Mouse (Mus musculus) midbrain, postnatal 0 days (tissue): ENCODE data around the gene Tcea2. TPM values are rescaled to one million over a fixed set of nuclear protein-coding genes. Genes with fewer than 3 reads are reported as not detected.

Experiments
- ATAC-seq: fragments of 200-750 bp; cut with Nextera tagmentation; 2 replicates; pipeline ENCODE4 v1.8.0; 2017; ENCODE audit warnings: moderate number of reproducible peaks, mild to moderate bottlenecking, moderate TSS enrichment, moderate library complexity; ENCODE audit not compliant: low FRiP score
- DNase-seq: peaks from one replicate; pipeline ENCODE4 v3.0.0-alpha.2; 2015; ENCODE audit warnings: low spot score
- H3K27ac ChIP-seq: fragments of 300-500 bp; sonication (generic); 2 replicates; pipeline ENCODE4 v1.5.1; 2014; ENCODE audit warnings: low read depth, mild to moderate bottlenecking, low read length, mixed read lengths
- H3K27me3 ChIP-seq: fragments of 300-500 bp; sonication (generic); 2 replicates; pipeline ENCODE4 v1.6.1; 2014; ENCODE audit warnings: low read length, control low read depth, mixed read lengths; ENCODE audit not compliant: insufficient read depth
- H3K36me3 ChIP-seq: fragments of 300-500 bp; sonication (generic); 2 replicates; pipeline ENCODE4 v1.6.1; 2014; ENCODE audit warnings: low read length, control low read depth, mixed read lengths; ENCODE audit not compliant: insufficient read depth
- H3K4me1 ChIP-seq: fragments of 300-500 bp; sonication (generic); 2 replicates; pipeline ENCODE4 v1.6.1; 2014; ENCODE audit warnings: mild to moderate bottlenecking, control low read depth, antibody characterized with exemption, low read length, mixed read lengths; ENCODE audit not compliant: insufficient read depth
- H3K4me2 ChIP-seq: fragments of 300-500 bp; sonication (generic); 2 replicates; pipeline ENCODE4 v1.6.1; 2014; ENCODE audit warnings: low read depth, mild to moderate bottlenecking, low read length, mixed read lengths; ENCODE audit not compliant: poor library complexity, severe bottlenecking
- H3K4me3 ChIP-seq: fragments of 300-500 bp; sonication (generic); 2 replicates; pipeline ENCODE4 v1.5.1; 2014; ENCODE audit warnings: low read depth, mild to moderate bottlenecking, low read length, moderate library complexity
- H3K9ac ChIP-seq: fragments of 300-500 bp; sonication (generic); replicated peaks from 2 replicates; pipeline ENCODE4 v1.6.1; 2014; ENCODE audit warnings: mild to moderate bottlenecking, low read length, moderate library complexity, mixed read lengths; ENCODE audit not compliant: poor library complexity, severe bottlenecking
- H3K9me3 ChIP-seq: fragments of 300-500 bp; sonication (generic); 2 replicates; pipeline ENCODE4 v1.6.1; 2016; ENCODE audit warnings: low read length, control low read depth
- CTCF ChIP-seq: IDR thresholded peaks from 2 replicates; pipeline ENCODE4 v1.5.1; 2016; ENCODE audit warnings: antibody characterized with exemption, mild to moderate bottlenecking
- WGBS: fragments of 180-500 bp; shearing (Covaris S2); extraction: QIAGEN DNeasy Blood & Tissue Kit; methylation state at CpG from one replicate; pipeline ENCODE4 v1.1.7; 2014; 5-methylcytosine and 5-hydroxymethylcytosine counted together
- polyA plus RNA-seq: library from polyadenylated mRNA; unstranded; fragments of >200 nt; fragmentation: Nextera tagmentation; extraction: Ambion mirVana; gene quantifications from 2 replicates; pipeline ENCODE4 v1.2.1, GENCODE M21; 2015
- total RNA-seq: library from RNA; depleted of rRNA; stranded (reverse); fragments of >200 nt; gene quantifications from 2 replicates; pipeline ENCODE4 v1.2.3, GENCODE M21; 2014

Tcea2 gene
- total and polyA plus RNA-seq, 2 experiments from 2014 or later: 50.8 to 61.9 TPM

GRCm38 (mm10) chr2:181683381-181683780 is 3.3 kb downstream of the Tcea2 start:
- H3K27ac ChIP-seq: no peak overlapping the region
- WGBS: 63% methylated on average over 4 of the region's 4 CpGs
- no peak overlapping the region for H3K4me3 ChIP-seq
- peak; percentile 27 for TF ChIP-seq CTCF
- H3K4me1 ChIP-seq: peaks cover 7% of the 10 kb centered on the region; the same call in 1 of the 2 replicates
- no peak overlapping the region for H3K9ac ChIP-seq
- ATAC-seq (no peak), DNase-seq (no peak)
- peaks cover 17% of the 10 kb centered on the region for H3K36me3 ChIP-seq
- no peaks in the 10 kb centered on the region for H3K9me3 ChIP-seq
- H3K27me3 ChIP-seq: no peaks in the 10 kb centered on the region
- H3K4me2 ChIP-seq: no peak overlapping the region

DNA sequence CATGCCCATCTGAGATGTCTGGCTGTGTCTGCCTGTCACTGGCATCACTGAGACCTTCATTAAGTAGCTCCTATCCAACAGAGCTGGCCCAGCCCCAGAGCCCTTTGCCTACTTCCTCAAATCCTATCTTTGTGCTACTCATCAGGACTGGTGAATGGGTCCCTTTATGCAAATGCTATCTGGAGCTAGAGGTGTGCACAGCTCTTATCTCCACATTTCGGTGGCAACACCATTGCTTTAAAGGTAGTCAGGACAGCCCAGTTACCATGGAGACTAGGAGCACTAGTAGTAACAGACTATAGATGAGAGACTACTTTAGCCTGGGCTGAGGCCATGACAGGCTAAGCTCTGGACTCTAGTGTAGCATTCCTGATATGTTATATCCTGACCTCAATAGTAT is 4.6 kb downstream of the Tcea2 start:
- TF ChIP-seq CTCF: no peak
- Histone ChIP-seq H3K4me1 (peaks cover 7% of the 10 kb centered on the region; the same call in 1 of the 2 replicates), H3K27ac (no peak overlapping the region), H3K9ac (no peak overlapping the region), H3K4me2 (no peak overlapping the region), H3K36me3 (peaks cover 27% of the 10 kb centered on the region), H3K27me3 (no peaks in the 10 kb centered on the region), H3K4me3 (no peak overlapping the region), H3K9me3 (no peaks in the 10 kb centered on the region)
- DNase-seq (no peak), ATAC-seq (no peak)
- 78% methylated on average over 1 of the region's 1 CpGs for WGBS

- 90% methylated on average over 4 of the region's 4 CpGs for WGBS
- Histone ChIP-seq H3K36me3 (peaks cover 32% of the 10 kb centered on the region), H3K9me3 (no peaks in the 10 kb centered on the region), H3K4me2 (no peak overlapping the region), H3K27me3 (no peaks in the 10 kb centered on the region), H3K4me3 (no peak overlapping the region), H3K9ac (no peak overlapping the region), H3K4me1 (peaks cover 6% of the 10 kb centered on the region; the same call in 1 of the 2 replicates), H3K27ac (no peak overlapping the region)
- no peak for DNase-seq
- TF ChIP-seq CTCF: no peak
- no peak for ATAC-seq
These were observed 5.6 kb downstream of the Tcea2 start for GRCm38 (mm10) chr2:181685686-181686085.

DNA sequence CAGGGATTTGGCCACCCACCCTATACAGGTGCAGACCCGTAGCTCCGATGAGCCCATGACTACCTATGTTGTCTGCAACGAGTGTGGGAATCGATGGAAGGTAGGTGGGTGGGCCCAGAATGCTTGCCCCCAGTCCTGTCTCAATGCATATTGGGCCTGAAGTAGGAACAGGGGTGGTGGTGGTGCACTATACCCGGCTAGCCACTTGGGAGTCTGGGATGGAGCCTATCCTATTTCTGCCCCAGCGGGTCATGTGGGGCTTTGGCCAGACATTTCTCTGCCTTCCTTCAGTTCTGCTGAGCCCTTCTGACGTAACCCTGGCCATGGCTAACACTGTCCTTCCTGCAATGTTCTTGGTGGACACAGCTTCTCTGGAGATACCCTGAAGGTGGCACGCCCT is 7.5 kb downstream of the Tcea2 start:
- H3K4me2 ChIP-seq: no peak overlapping the region
- no peak for DNase-seq

GRCm38 (mm10) chr2:181689466-181690160 is 9.5 kb downstream of the Tcea2 start:
- H3K4me3 ChIP-seq: no peak overlapping the region
- H3K4me1 ChIP-seq: peaks cover 13% of the 10 kb centered on the region
- H3K9me3 ChIP-seq: no peaks in the 10 kb centered on the region
- no peak overlapping the region for H3K27ac ChIP-seq
- TF ChIP-seq CTCF: no peak
- no peak overlapping the region for H3K4me2 ChIP-seq
- WGBS: 94% methylated on average over 10 of the region's 10 CpGs
- peaks cover 31% of the 10 kb centered on the region for H3K36me3 ChIP-seq
- no peaks in the 10 kb centered on the region for H3K27me3 ChIP-seq
- ATAC-seq: no peak
- DNase-seq: no peak
- no peak overlapping the region for H3K9ac ChIP-seq

More for the DNA sequence above, 7.5 kb downstream of the Tcea2 start:
- peaks cover 7% of the 10 kb centered on the region for H3K4me1 ChIP-seq
- no peak for ATAC-seq
- no peaks in the 10 kb centered on the region for H3K9me3 ChIP-seq
- no peak overlapping the region for H3K9ac ChIP-seq
- TF ChIP-seq CTCF: no peak
- H3K4me3 ChIP-seq: no peak overlapping the region
- peaks cover 32% of the 10 kb centered on the region for H3K36me3 ChIP-seq
- no peak overlapping the region for H3K27ac ChIP-seq
- 94% methylated on average over 8 of the region's 8 CpGs for WGBS
- H3K27me3 ChIP-seq: no peaks in the 10 kb centered on the region

DNA sequence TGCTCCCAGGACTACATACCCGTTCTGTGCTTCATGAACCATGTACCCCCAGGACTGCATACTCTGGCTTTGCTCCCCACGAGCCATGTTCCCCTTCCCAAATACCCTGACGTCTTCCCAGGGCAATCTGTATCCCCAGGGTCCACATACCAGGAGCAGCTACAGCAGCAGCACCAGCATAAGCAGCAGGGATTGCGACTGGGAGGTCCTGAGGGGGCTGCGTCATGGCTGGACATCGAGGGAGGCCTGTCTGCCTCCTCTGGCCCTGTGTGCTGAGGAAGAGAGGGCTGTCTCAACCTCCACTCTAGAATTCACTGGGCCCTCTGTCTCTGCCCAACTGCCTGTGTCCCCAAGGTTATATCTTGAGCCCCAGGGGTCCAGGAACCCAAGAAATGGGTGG is 11.0 kb downstream of the Tcea2 start:
- H3K27ac ChIP-seq: no peak overlapping the region
- H3K4me3 ChIP-seq: no peak overlapping the region
- no peak for TF ChIP-seq CTCF
- no peak overlapping the region for H3K4me2 ChIP-seq
- WGBS: 90% methylated on average over 6 of the region's 6 CpGs
- peaks cover 28% of the 10 kb centered on the region for H3K36me3 ChIP-seq
- H3K9me3 ChIP-seq: no peaks in the 10 kb centered on the region
- DNase-seq: no peak
- ATAC-seq: no peak
- H3K9ac ChIP-seq: no peak overlapping the region
- H3K27me3 ChIP-seq: no peaks in the 10 kb centered on the region
- peaks cover 13% of the 10 kb centered on the region for H3K4me1 ChIP-seq
